Mouse (Mus musculus) layer of hippocampus, adult 18-20 months (tissue): ENCODE results near the gene Cadm2. TPM values are rescaled to one million over a fixed set of nuclear protein-coding genes. Genes with fewer than 3 reads are reported as not detected.

Source experiments
- DNase-seq, 2 experiments: peaks; one replicate each; pipeline ENCODE4 v3.0.0; 2022; ENCODE audit warnings: low spot score in 2 of 2
- long read RNA-seq: library from polyadenylated mRNA; stranded (forward); transcript quantifications from one replicate; pipeline ENCODE4 v2.0.0, GENCODE M21; 2021
- total RNA-seq, 2 experiments: library from RNA; stranded (reverse); gene quantifications; 2 replicates each; pipeline ENCODE4 v1.2.3; 2021

Cadm2 gene
- total RNA-seq, result 100 to 1,000 TPM; 176 to 199 TPM
- long read RNA-seq, partial matches to known transcripts, result 8 of 28 reads
- long read RNA-seq, other reads (novel, unspliced or antisense), result 20 of 28 reads

DNA sequence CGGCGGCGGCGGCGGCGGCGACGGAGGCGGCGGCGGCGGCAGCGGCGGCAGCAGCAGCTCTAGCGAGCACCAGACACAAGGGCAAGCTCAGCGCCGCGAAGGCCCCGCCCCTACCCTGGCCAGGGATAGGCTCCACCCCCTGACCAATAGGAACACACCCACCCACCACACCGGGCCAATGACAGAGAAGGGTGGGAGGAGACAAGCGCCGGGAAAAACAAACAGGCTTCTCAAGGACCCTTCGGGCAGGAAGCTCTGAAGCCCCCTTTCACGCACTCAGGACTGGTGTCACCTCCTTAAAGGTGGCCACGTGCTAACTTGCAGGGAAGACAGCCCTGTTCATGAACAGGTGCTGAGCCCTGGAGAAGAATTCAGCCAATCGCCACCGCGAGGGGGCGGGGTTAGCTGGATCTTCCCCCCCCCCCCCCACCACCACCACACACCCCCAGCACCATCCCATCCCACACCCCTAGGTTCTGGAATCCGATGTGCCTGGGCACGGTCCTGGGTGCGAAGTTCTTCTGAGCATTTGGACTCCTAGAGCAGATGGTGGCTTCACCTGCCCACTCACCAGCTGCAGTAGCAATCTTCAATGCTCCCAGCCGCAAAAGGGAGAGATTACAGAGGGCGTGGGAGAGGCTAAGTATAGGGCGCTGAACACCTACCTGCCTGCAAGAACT, at the start of gene Cadm2:
TSS of gene Cadm2 (minus strand) at position 83 of the 680 bp plus-strand sequence.
- DNase-seq, result peak; percentile 93 to 97

DNA sequence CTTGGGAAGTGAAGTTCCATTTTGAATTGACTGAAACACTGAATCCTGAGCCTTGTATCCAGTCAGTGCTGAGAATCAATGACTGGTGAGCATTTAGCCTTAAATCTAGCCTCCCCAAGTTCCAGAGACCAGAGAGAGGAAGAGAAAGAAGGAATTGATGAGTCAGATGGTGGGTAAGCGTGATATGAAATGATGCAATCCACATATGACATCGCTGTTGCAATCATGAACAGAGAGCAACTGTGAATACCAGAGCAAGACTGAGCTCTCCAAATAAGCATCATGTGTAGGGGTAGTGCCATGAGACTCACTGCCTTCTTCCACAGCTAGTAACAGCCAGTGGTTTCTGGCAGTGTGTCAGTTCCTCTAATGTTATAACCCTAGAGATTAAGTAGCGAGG, 26.2 kb upstream of the Cadm2 start:
- no peak for DNase-seq

DNA sequence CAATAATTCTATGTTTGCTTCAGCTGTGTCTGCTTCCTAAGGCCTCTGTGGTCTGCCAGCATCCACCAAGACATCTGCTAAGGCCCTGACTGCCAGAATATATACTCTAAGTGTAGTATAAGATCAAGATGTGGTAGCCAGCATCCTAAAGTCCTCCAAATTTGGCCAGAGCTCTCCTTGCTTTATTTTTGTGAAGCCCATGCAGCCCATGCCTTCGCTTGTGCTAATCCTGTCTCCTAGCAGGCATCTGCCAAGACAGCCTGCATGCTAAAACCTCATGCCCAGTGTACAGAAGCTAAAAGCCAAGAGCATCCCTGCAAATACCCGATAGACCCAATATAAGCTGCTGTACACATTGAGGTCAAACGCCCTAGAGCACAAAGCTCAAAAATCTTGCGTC, 22.9 kb upstream of the Cadm2 start:
- DNase-seq, result peak in 1 of 2 experiments; percentile 46

DNA sequence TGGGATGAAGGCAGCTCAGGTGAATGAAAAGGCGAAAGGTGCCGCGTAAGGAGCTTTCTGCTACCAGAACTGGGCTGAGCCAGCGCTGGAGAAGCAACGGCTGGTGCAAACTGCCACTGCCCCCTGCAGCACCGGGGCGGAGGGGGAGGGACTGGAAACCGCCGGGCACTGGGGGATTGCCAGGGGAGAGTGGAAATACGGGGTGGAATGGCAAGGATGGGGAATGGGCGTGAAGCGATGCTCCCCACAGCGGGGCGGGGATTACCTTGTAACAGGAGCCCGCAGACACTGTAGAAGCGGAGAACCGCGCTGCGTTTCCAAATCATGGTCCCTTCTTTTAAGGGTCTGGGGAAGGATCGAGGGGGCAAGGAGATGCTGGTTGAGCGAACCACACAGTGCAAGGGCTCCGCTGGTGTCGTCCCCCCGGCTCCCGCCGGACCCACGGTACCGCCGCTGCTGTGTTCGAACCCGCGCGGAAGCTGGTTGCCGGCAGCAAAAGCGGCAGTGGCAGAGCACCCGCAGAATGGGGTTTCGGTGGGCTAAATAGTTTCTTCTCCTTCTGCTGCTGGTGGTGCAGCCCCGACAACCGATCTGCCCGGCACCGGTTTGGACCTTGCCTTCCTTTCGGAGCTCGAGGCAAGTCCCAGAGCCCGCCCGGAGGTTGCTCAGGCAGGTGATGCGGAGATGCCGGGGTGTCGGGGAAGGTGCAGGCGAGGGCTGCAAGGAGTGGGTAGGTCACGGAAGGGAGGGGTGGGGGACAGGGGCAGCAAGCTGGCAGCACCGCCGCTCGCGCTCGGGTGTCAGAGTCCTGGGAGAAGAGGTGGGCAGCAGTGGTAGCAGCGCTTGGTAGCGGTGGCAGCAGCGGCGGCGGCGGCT, 564 bp downstream of the Cadm2 start:
- peak; percentile 71 to 83 for DNase-seq

DNA sequence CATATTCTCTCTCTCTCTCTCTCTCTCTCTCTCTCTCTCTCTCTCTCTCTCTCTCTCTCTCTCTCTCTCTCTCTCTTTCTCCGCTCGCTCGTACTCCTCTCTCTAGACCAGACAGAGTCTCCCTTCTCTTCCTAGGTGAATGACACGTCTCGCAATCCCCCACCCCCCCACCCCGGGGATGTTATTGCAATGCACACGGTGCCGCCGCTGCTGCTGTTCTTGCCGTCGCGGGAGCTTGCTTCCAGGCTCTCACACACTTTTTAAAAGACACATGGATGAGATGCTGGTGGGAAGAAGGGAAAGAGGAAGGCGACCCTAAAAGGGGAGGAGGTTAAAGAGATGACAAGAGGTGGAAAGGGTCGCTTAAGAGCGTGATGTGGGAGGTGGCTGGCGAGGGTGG, 1.3 kb downstream of the Cadm2 start:
- no peak for DNase-seq

DNA sequence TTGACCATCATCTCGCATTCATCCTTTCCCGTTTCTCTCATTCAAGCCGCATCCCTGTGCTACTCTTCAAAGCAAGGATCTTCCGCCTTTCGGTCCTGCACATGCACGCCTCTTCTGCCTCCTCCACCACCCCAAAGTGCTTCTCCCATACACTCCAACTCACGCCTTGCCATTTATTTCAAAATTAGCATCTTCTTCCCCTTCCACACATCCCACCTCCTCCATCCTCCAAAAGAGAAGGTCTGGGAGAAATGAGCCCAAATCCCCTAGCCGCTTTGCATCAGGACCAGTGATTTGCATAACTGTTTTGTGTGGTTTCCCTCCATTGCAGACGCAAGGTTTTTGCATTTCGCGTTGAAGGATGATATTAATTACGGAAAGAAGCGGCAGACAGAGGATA, 1.9 kb downstream of the Cadm2 start:
- DNase-seq, result no peak

DNA sequence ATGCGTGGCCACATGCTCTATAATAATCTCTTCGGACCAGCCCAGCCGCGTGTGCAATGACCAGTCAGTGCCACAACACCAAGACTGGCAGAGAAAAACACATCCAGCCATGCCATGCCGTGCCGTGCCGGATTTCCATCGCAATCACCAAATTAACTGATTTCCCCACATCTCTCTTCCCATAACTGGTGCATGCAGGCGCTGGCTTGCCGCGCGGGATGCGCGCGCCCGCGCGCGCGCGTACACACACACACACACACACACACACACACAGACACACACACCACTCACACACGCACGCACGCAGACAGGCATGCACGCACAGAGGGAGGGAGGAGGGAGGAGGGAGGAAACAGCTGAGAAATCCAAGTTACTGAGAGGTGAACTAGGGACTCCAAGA, 2.9 kb downstream of the Cadm2 start:
- DNase-seq, result peak; percentile 46 to 80

DNA sequence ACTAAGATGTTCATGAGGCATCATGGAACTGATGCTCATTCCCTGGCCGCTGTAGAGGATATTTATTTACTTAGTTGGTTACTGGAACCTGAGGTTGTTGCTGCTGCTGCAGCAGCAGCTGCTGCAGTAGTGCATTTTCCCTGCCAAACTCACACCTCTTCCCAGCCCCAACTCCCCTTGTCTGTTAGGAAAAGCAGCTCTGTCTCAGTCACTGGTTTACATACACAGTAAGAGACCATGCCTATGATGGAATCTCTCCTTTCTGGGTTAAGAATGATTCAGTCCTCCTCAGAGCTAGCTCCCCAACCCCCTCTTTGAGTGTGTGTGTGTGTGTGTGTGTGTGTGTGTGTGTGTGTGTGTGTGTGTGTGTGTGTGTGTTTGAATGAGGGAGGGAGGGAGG, 3.5 kb downstream of the Cadm2 start:
- DNase-seq, result peak in 1 of 2 experiments; percentile 18

DNA sequence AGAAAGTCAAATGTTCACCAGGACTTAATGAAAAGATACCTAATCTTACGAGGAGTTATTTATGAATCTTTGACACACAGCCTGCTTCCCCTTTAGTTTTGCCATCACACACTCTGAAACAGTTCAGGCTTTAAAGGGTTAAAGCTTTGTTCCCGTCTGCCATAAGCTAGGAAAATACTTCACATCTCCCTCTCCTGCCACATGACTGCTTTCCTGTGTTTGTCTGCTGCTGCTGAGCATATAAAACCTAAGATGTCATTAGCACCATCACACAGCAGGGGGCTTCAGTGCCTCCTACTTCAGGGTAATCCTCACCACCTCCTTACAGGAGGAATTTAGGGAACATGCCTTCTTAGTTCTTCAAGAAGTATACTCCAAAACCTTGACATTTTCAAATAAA, 6.8 kb downstream of the Cadm2 start:
- DNase-seq, result peak in 1 of 2 experiments; percentile 50

DNA sequence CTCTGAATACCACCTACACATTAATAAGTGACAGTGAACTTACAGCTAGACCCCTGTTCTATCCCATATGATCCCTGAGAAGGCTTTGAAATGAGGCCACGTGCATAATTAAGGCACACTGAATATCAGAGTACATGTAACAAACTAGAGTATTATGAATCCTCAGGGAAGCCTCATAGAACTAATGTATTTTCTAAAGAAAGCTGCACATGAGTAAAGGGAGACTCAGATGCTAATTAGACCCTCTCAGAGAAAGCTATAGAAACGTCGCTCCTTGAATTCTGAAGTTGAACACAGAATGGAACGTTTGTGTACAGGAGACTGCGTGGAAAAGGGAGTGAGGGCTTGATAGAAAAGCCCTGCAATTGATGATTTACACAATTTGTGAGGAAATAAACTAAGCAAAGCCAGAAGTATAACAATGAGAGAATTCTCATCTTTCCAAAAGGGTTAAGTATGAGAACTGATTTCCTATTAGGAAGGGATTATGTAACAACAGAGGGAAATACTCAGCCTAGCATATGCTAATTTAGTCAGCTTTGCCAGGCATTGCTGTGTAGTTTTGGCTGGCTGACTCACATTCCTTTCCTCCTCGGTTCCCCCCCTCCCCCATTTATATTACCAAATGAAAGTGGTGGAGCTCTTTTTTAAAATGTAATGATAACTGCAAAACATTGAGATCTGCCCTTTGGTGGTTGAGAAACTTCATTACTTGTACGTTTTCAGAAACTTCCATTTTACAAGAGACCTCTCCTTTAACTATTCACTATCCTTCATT, 9.6 kb downstream of the Cadm2 start:
- DNase-seq, result peak in 1 of 2 experiments; percentile 78

DNA sequence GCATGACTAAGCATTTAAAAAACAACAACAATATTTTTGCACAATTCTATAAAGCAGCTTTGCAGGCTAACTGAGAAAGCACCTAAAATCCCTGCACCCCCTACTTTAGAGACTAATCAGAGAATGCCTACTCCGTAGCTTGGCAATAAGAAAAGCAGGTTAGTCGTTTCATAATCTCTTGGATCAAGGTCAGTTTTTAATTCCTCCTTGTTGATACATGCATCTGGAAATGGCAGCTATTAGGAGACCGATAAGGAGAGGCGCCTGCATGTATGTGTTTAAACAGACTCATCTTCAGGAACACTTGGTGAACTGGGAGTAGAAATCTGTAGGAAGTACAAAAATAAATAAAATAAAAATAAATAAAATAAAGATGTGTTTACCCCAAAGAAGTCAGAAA, 11.6 kb downstream of the Cadm2 start:
- DNase-seq, result no peak

DNA sequence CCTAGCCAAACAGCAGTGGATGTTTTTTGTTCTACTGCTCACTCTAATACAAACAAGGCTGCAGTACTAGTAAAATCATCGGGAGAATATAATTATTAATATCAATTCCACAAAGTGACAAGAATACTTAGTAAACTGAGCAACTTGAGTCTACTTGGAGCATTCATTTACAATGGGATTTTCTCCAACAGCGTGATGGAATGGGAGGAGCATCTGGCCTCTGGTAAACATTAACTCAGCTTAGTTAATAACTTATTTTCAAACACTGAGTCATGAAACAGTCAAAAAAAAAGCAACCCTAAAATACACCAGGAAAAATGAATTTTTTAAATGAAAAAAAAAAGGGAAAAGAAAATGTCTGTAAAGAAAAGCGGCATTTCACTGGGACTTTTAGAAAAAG, 12.2 kb downstream of the Cadm2 start:
- no peak for DNase-seq

DNA sequence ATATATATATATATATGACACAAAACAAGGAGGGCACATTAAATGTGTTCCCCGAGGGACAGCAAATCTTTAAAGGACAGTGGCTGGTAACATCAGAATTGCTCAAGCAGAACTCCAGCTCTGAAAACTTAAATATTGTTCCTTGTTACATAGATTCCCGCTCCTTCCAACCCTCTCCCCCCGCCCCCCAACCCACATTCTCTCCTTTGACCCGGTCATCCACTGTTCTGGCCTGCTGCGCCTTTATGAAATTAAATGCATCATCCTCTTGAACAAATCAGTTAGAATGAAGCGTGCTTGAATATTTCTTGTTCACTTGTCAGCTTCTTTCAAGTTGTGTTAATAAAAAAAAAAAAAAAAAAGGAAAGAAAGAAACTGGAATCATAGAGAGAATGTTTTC, 15.0 kb downstream of the Cadm2 start:
- no peak for DNase-seq

DNA sequence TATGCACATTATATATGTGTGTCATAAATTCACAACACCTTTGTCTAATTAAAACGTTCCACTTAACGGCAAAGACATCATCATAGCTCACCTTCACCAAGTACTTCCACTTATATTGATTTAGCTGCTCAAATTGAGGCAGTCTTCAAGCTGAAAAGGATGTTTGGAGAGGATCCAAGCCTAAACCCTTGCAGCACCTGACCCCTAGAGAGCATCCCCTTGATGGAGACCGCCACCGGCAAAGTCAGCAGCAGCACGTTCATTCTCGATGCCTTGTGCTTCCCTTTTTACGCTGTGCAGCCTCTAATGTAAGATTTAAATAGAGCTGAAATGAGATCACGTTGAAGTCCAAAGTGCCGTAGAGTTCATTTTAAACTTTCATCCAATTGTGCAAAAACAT, 20.7 kb downstream of the Cadm2 start:
- DNase-seq, result no peak

DNA sequence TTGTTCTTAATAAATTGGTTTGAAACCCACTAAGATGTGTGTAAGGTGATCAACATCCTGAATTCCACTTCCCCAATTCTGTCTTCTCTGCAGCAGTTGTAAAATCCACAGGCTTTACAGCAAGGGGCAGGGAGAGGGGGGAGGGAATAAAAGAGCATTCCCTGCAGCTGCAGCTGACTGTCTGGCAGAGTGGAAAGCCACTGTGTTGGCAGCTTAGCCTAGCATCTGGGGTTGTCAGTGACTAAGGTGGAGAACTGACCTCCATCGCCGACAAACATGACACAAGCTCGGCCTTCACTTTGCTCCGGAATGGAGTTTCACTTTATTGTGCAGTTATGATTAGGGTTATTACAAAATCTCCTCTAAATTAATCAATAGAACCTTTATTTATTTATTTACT, 21.9 kb downstream of the Cadm2 start:
- no peak for DNase-seq

DNA sequence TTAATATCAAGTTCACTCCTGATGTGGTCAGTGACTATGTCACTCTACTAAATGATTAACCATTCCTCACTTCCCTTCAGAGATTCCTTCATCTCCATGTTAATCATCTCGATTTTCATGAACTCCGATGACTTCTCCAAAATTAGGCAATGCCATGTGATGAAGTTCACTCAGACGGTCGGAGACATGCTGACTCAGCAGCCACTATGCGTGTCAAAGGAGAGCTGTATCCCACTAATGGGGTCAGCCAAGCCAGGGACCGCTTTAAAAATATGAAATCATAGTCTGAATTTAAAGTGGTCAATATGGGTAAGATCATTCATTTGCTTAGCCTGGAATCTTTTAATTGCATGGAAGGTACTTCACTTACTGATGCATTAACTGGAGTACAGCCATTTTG, 29.7 kb downstream of the Cadm2 start:
- no peak for DNase-seq

DNA sequence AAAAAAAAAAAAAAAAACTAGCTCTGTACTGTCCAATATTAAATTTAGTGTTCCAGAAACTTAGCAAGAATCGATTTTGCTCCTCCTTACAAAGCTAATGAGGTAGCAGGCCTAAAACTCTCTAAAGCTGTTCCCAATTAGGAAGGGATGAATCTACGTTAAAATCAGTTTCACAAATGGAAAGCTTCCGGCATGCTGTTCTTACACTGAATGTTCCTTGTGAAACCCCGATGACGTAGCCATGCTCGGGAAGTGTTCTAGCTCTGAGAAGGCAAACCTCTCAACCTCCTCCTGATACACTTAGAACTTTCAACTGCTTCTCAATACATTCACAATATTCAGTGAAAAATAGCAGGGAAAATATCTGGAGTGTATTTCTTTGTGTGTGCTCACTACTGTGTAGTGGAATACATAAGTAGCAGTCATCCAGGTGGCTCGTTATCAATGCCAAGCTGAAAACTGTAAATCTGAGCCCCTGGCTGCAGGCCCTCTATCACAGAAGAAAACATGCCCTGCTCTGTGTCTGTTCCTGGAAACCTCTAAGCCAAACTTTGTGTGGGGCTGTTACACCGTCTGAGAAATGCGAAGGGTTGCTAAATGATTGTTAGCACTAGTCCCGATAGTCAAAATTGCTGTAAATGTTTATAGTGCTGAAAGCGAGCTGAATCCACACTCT, 41.7 kb downstream of the Cadm2 start:
- DNase-seq, result peak in 1 of 2 experiments; percentile 54

DNA sequence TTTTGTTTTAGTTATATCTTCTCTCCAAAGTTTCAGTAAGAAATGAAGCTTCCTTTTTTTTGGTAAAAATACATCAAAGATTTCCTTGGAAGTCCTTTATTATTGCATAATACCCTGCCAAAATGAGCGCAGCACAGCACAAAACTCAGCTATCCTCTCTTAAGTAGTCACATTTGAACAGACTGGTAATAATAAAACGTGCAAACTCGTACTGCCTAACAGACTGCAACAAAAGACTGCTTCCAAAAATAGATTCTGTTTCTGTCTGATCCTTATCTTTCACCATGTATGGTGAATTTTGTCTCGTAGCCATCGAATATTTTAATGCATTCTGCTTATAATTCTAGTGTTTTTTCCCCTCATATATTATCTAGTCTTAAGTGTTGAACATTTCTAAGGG, 45.2 kb downstream of the Cadm2 start:
- DNase-seq, result no peak

DNA sequence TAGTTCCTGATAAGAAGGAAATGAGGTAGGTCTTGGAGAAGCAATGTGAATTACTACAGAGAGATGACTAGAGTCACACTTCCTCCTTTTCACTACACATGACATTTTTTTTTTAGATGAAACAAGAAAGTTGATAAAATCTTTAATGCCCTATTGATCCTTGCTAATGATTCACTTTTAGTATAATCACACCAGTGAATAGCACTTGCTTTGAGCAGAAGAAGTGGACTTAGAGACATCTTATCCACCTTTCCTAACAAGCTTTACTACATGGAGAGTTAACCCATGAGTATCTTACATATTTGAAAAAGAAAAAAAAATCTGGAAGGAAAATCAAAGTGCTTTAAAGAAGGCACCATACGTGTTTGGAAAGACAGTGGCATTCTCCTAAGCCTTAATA, 93.7 kb downstream of the Cadm2 start:
- DNase-seq, result no peak

DNA sequence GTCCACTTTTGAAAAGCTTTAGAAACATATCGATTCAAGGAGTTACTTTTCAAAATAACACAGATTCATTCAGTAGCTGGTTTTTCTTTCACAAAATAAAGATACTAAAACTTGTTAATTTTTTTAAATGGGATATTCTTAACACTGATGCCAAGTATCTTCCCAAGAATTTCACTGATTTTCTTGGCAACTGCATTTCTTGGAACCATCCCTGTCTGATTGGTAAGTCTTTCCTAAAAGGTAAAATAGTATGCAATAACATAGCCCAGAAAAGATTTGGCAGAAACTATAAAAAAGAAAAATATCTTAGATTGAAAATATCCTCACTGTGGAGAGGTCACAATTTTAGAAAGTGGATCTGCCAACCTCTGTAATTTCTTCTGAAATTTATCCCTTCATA, 95.8 kb downstream of the Cadm2 start:
- DNase-seq, result no peak

DNA sequence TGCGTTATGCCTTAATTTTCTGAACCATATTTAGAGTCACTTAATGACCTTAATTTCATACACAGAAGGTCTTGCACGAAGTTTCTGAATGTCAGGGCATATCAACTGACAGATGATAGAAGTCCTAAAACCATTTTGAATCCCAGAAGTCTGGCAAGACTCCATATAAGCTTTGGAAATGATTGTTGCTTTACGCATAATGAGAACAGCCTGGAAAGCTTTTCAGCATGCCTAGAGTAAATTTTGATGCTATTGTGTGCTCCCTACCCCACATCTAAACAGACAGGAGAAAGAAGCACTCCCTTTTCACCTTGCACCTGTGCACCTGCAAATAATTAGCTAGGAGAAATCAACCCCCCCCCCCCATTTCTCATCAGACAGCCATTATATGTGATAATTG, 102.4 kb downstream of the Cadm2 start:
- peak in 1 of 2 experiments; percentile 65 for DNase-seq
